Mouse (Mus musculus): Measurements from ENCODE around the gene Prtg.

DNA sequence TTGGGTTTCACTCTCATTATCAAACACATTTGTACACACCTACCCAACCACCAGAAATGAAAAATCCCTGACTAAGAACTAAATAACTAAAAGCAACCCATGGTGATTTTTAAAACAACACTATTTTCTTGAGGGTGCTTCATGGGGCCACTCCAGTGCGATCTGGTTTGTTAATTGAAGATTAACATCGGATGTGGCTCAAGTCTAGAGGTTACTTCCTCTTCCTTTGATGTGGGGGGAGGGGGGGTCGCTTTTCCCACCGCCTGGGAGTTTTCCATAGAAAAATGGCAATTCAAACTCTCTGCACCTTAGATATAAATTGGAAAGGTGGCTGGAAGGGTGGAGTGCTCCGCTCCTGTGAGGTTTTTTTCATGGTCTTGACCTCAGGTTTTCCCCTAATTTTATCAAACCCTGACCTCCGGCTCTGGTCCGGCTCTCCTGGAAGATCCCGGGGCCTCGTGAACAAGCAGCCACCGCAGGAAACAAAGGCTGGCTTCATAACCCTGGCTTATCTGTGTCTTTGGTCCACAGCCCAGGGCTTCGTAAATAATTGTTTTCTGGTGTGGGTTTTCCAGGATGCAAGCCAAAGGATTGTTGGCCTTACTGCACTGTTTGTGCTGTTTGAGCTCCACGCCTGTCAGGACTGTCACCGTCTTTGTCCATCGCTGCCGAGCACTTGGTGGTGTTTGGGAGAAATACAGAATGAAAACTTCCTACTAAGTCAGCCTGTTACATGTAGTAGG lies 74.5 kb downstream of the Prtg start:
- TF ChIP-seq CTCF (IDR thresholded peaks at IDR 0.05; ENCODE audit: low read depth) (no peak), EP300 (optimal IDR thresholded peaks at IDR 0.05) (no peak)

All from stomach, postnatal 0 days (tissue).